ENCODE assay signal across 11 mouse cellular contexts in the genomic region with DNA sequence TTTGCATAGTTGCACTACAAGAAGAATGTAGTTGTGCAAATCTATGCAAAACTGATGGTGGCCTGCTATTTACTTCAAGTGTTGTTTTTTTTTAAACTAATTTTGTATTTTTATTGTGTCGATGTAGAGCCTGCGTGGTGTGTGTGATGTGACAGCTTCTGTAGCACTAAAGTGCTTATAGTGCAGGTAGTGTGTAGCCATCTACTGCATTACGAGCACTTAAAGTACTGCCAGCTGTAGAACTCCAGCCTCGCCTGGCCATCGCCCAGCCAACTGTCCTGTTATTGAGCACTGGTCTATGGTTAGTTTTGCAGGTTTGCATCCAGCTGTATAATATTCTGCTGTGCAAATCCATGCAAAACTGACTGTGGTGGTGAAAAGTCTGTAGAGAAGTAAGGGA. TPM values are rescaled to one million over a fixed set of nuclear protein-coding genes. Genes with fewer than 3 reads are reported as not detected.
DNase-seq lines count a peak whose midpoint lies in the region; ATAC-seq lines count a peak whose summit lies in the region.
"Had no signal": no experiment of that assay in that cellular context is flagged by ENCODE, and none has a peak within 500 bp of the region (broad histone marks: within the 10 kb centered on the region; RNA-seq: fewer than 3 reads in every experiment).

No protein-coding gene starts in this region.

- no peak for ATAC-seq in forebrain, embryonic 16.5 days
- ATAC-seq in megakaryocyte, adult 5-6 weeks (ENCODE audit: poor library complexity, severe bottlenecking): no peak
- no peak for ATAC-seq in intestine, embryonic 15.5 days
- ATAC-seq in neural tube, embryonic 12.5 days (ENCODE audit: low FRiP score, low read depth): no peak

- H3K9me3 ChIP-seq in forebrain, embryonic 10.5 days: no peaks in the 10 kb centered on the region
- no peaks in the 10 kb centered on the region for H3K9me3 ChIP-seq in forebrain, embryonic 16.5 days (ENCODE audit: control insufficient read depth, low read length)
- no peaks in the 10 kb centered on the region for H3K9me3 ChIP-seq in megakaryocyte, embryonic 14.5 days
- no peaks in the 10 kb centered on the region for H3K9me3 ChIP-seq in intestine, embryonic 15.5 days
- H3K9me3 ChIP-seq in neural tube, embryonic 12.5 days: no peaks in the 10 kb centered on the region

- H3K27ac ChIP-seq in forebrain, embryonic 10.5 days: no peak overlapping the region
- no peak overlapping the region for H3K27ac ChIP-seq in forebrain, embryonic 16.5 days (ENCODE audit: low read length)
- no peak overlapping the region for H3K27ac ChIP-seq in intestine, embryonic 15.5 days
- no peak overlapping the region for H3K27ac ChIP-seq in neural tube, embryonic 12.5 days

- no peak for DNase-seq in forebrain, embryonic 10.5 days (ENCODE audit: extremely low spot score, low spot score)
- DNase-seq in adrenal gland, adult 8-10 months: no peak
- no peak for DNase-seq in spleen, postnatal 4 days (ENCODE audit: low spot score in 2 of 2)
- DNase-seq: gastrocnemius, postnatal 25 days; kidney, adult 9 months had no signal

- no peak overlapping the region for H3K9ac ChIP-seq in forebrain, embryonic 16.5 days (replicated peaks; ENCODE audit: low read depth, low read length)
- H3K9ac ChIP-seq in intestine, embryonic 15.5 days: no peak overlapping the region
- H3K9ac ChIP-seq in neural tube, embryonic 12.5 days: no peak overlapping the region

- peaks cover 6% of the 10 kb centered on the region; the same call in 1 of the 2 replicates for H3K27me3 ChIP-seq in forebrain, embryonic 10.5 days (ENCODE audit: poor library complexity, severe bottlenecking)
- no peaks in the 10 kb centered on the region for H3K27me3 ChIP-seq in forebrain, embryonic 16.5 days (replicated peaks; ENCODE audit: control insufficient read depth, insufficient read depth, low read length)
- no peaks in the 10 kb centered on the region for H3K27me3 ChIP-seq in megakaryocyte, embryonic 14.5 days (replicated peaks)
- H3K27me3 ChIP-seq in intestine, embryonic 15.5 days (replicated peaks): no peaks in the 10 kb centered on the region
- H3K27me3 ChIP-seq in neural tube, embryonic 12.5 days (replicated peaks): no peaks in the 10 kb centered on the region

- peaks cover 57% of the 10 kb centered on the region for H3K36me3 ChIP-seq in forebrain, embryonic 10.5 days (replicated peaks)
- peaks cover 20% of the 10 kb centered on the region for H3K36me3 ChIP-seq in forebrain, embryonic 16.5 days (ENCODE audit: control insufficient read depth, insufficient read depth)
- H3K36me3 ChIP-seq in megakaryocyte, embryonic 14.5 days (replicated peaks; ENCODE audit: low read length): peaks cover 46% of the 10 kb centered on the region
- peaks cover 9% of the 10 kb centered on the region for H3K36me3 ChIP-seq in intestine, embryonic 15.5 days
- H3K36me3 ChIP-seq in neural tube, embryonic 12.5 days: peaks cover 41% of the 10 kb centered on the region

- H3K4me2 ChIP-seq in forebrain, embryonic 16.5 days (ENCODE audit: low read length): no peak overlapping the region
- H3K4me2 ChIP-seq in intestine, embryonic 15.5 days (replicated peaks): peak overlapping the region; percentile 72; the same call in 1 of the 2 replicates
- peak overlapping the region; percentile 80 for H3K4me2 ChIP-seq in neural tube, embryonic 12.5 days (replicated peaks)

- 86% methylated on average over 5 of the region's 5 CpGs for WGBS in forebrain, embryonic 10.5 days
- WGBS in forebrain, embryonic 16.5 days: 71% methylated on average over 5 of the region's 5 CpGs
- WGBS in intestine, embryonic 15.5 days: 84% methylated on average over 5 of the region's 5 CpGs
- WGBS in neural tube, embryonic 12.5 days: 89% methylated on average over 5 of the region's 5 CpGs

- H3K4me1 ChIP-seq in forebrain, embryonic 10.5 days: peaks cover 33% of the 10 kb centered on the region
- H3K4me1 ChIP-seq in forebrain, embryonic 16.5 days (replicated peaks; ENCODE audit: control insufficient read depth, insufficient read depth, low read length): peaks cover 18% of the 10 kb centered on the region
- peaks cover 62% of the 10 kb centered on the region for H3K4me1 ChIP-seq in megakaryocyte, embryonic 14.5 days
- 0 out of 2 replicates have a peak, but pooled peaks cover 4% of the 10 kb centered on the region for H3K4me1 ChIP-seq in intestine, embryonic 15.5 days (replicated peaks)
- H3K4me1 ChIP-seq in neural tube, embryonic 12.5 days: peaks cover 11% of the 10 kb centered on the region

- H3K4me3 ChIP-seq in forebrain, embryonic 10.5 days: peak overlapping the region; percentile 89
- no peak overlapping the region; the same call in 1 of the 2 replicates for H3K4me3 ChIP-seq in forebrain, embryonic 16.5 days (replicated peaks; ENCODE audit: low read length)
- peak overlapping the region; percentile 23 for H3K4me3 ChIP-seq in megakaryocyte, embryonic 14.5 days (replicated peaks)
- no peak overlapping the region for H3K4me3 ChIP-seq in intestine, embryonic 15.5 days (replicated peaks)
- H3K4me3 ChIP-seq in neural tube, embryonic 12.5 days: no peak overlapping the region; the same call in 1 of the 2 replicates

RNA-seq across cellular contexts. Expression of a gene that starts 48.0 kb away (rescaled TPM):
- 0.81 and 0.85 TPM in 2 replicates for polyA plus RNA-seq in forebrain, embryonic 10.5 days (2016; fragmentation: Nextera tagmentation; extraction: Ambion mirVana)
- 2.0 and 3.1 TPM in 2 replicates for polyA plus RNA-seq in forebrain, embryonic 16.5 days (2015; fragmentation: Nextera tagmentation; extraction: Ambion mirVana)
- polyA plus RNA-seq in megakaryocyte, embryonic 14.5 days (2012; ENCODE audit: insufficient read depth, low replicate concordance): not detected in 2 replicates
- not detected in 2 replicates for total RNA-seq in megakaryocyte, adult 5-6 weeks (2015)
- not detected in 2 replicates for total RNA-seq in megakaryocyte, adult 5-6 weeks (2017)
- 0.15 and 0.18 TPM in 2 replicates for polyA plus RNA-seq in intestine, embryonic 15.5 days (2015; fragmentation: Nextera tagmentation; extraction: Ambion mirVana)
- polyA plus RNA-seq in neural tube, embryonic 12.5 days (2016; fragmentation: Nextera tagmentation; extraction: Ambion mirVana): 1.4 and 1.8 TPM in 2 replicates
- under 1 TPM in 2 of 4 experiments, not detected in 2; 0.29 to 0.42 TPM for total RNA-seq in adrenal gland, adult 8-10 months (2022)
- total RNA-seq: gastrocnemius, postnatal 25 days; megakaryocyte progenitor cell, adult 5-6 weeks had no signal

Comparison
In these comparisons a context has a peak if more than half of its experiments do, and no peak if none do; other contexts are left out.
1. H3K4me3 ChIP-seq: peak in forebrain, embryonic 10.5 days (single experiment) and megakaryocyte, embryonic 14.5 days (single experiment); none in forebrain, embryonic 16.5 days (single experiment), intestine, embryonic 15.5 days (single experiment) and neural tube, embryonic 12.5 days (single experiment).